Mouse (Mus musculus) CH12.LX (cell line): ENCODE results near the gene Six3. TPM values are rescaled to one million over a fixed set of nuclear protein-coding genes. Genes with fewer than 3 reads are reported as not detected.

Experiments used
- DNase-seq: peaks from one replicate; pipeline ENCODE4 v3.0.0-alpha.2; 2013; ENCODE audit errors: extremely low read depth
- H3K27ac ChIP-seq: 2 replicates; pipeline ENCODE4 v1.5.1; 2012; ENCODE audit warnings: low read depth, mild to moderate bottlenecking, control low read depth, moderate library complexity; ENCODE audit not compliant: insufficient read depth
- H3K27me3 ChIP-seq: replicated peaks from 2 replicates; pipeline ENCODE3; 2012; ENCODE audit warnings: inconsistent platforms
- H3K36me3 ChIP-seq, 2 experiments: replicated peaks in 1 of 2; 2 replicates each; pipeline versions ENCODE3 to v1.6.1; 2012; ENCODE audit warnings: inconsistent platforms in 1 of 2, low read length in 1 of 2, mild to moderate bottlenecking in 1 of 2, mixed read lengths in 1 of 2, moderate library complexity in 1 of 2; ENCODE audit not compliant: control insufficient read depth in 1 of 2, insufficient read depth in 1 of 2
- H3K4me1 ChIP-seq, 2 experiments: 2 replicates each; pipeline ENCODE4 v1.6.1; 2012; ENCODE audit warnings: inconsistent platforms in 1 of 2, moderate library complexity in 1 of 2; ENCODE audit not compliant: insufficient read depth in 2 of 2, control insufficient read depth in 1 of 2
- H3K4me2 ChIP-seq: 2 replicates; pipeline ENCODE4 v1.6.1; 2012; ENCODE audit warnings: low read depth, mild to moderate bottlenecking, control low read depth; ENCODE audit not compliant: poor library complexity, insufficient read depth, severe bottlenecking
- H3K4me3 ChIP-seq, 3 experiments: fragments of 150-350 bp in 1 of 3; sonication (generic) in 1 of 3; replicated peaks in 1 of 3; 2 replicates each; pipeline versions ENCODE3 to v1.5.1; 2011 to 2012; ENCODE audit warnings: low read depth in 2 of 3, low read length in 2 of 3, mild to moderate bottlenecking in 2 of 3, moderate library complexity in 2 of 3, control low read depth in 1 of 3, improper control_type of control experiment in 1 of 3, inconsistent platforms in 1 of 3, mixed read lengths in 1 of 3; ENCODE audit not compliant: poor library complexity in 1 of 3
- H3K79me2 ChIP-seq: replicated peaks from 2 replicates; pipeline ENCODE4 v1.6.1; 2012; ENCODE audit warnings: mild to moderate bottlenecking, moderate library complexity; ENCODE audit not compliant: control insufficient read depth, poor library complexity, insufficient read depth, severe bottlenecking; ENCODE audit errors: extremely low read depth
- H3K9ac ChIP-seq: 2 replicates; pipeline ENCODE4 v1.6.1; 2012; ENCODE audit warnings: low read depth, mild to moderate bottlenecking, control low read depth, moderate library complexity; ENCODE audit not compliant: insufficient read depth
- H3K9me3 ChIP-seq: replicated peaks from 2 replicates; pipeline ENCODE3; 2012; ENCODE audit warnings: low read length, inconsistent platforms, mixed read lengths
- BHLHE40 ChIP-seq: IDR thresholded peaks from 2 replicates; pipeline ENCODE4 v1.6.1; 2011; ENCODE audit warnings: mild to moderate bottlenecking, low read depth, low read length, improper control_type of control experiment
- CHD2 ChIP-seq: IDR thresholded peaks from 2 replicates; pipeline ENCODE4 v1.6.1; 2011; ENCODE audit warnings: low read length, improper control_type of control experiment
- E2F4 ChIP-seq: IDR thresholded peaks from 2 replicates; pipeline ENCODE4 v1.6.1; 2011; ENCODE audit warnings: low read depth, low read length, improper control_type of control experiment; ENCODE audit not compliant: insufficient replicate concordance
- ELF1 ChIP-seq: IDR thresholded peaks from 2 replicates; pipeline ENCODE4 v1.6.1; 2014; ENCODE audit warnings: low read depth, mild to moderate bottlenecking, inconsistent platforms, low read length, improper control_type of control experiment
- ETS1 ChIP-seq: conservative IDR thresholded peaks from 2 replicates; pipeline ENCODE4 v1.6.1; 2012; ENCODE audit warnings: low read depth, mild to moderate bottlenecking, inconsistent platforms, low read length, improper control_type of control experiment, moderate library complexity
- JUND ChIP-seq: conservative IDR thresholded peaks from 2 replicates; pipeline ENCODE4 v1.6.1; 2011; ENCODE audit warnings: low read depth, low read length, improper control_type of control experiment
- KAT2A ChIP-seq: IDR thresholded peaks from 2 replicates; pipeline ENCODE4 v1.6.1; 2012; ENCODE audit warnings: low read length, improper control_type of control experiment, inconsistent platforms; ENCODE audit not compliant: insufficient replicate concordance
- MAZ ChIP-seq: IDR thresholded peaks from 2 replicates; pipeline ENCODE4 v1.6.1; 2012; ENCODE audit warnings: low read depth, mild to moderate bottlenecking, inconsistent platforms, low read length, improper control_type of control experiment, moderate library complexity
- MEF2A ChIP-seq: IDR thresholded peaks from 2 replicates; pipeline ENCODE4 v1.6.1; 2014; ENCODE audit warnings: low read depth, mild to moderate bottlenecking, inconsistent platforms, low read length, improper control_type of control experiment, borderline replicate concordance
- MXI1 ChIP-seq: IDR thresholded peaks from 2 replicates; pipeline ENCODE4 v1.6.1; 2011; ENCODE audit warnings: mild to moderate bottlenecking, low read depth, low read length, improper control_type of control experiment
- NELFE ChIP-seq: IDR thresholded peaks from 2 replicates; pipeline ENCODE4 v1.6.1; 2011; ENCODE audit warnings: low read depth, low read length, improper control_type of control experiment
- NRF1 ChIP-seq: IDR thresholded peaks from 2 replicates; pipeline ENCODE4 v1.6.1; 2014; ENCODE audit warnings: low read depth, mild to moderate bottlenecking, inconsistent platforms, low read length, improper control_type of control experiment, moderate library complexity
- PAX5 ChIP-seq: IDR thresholded peaks from 2 replicates; pipeline ENCODE4 v1.6.1; 2012; ENCODE audit warnings: low read length, inconsistent platforms, mixed read lengths
- POLR2A ChIP-seq: IDR thresholded peaks from 2 replicates; pipeline ENCODE4 v1.6.1; 2011; ENCODE audit warnings: low read depth, mild to moderate bottlenecking, improper control_type of control experiment, low read length
- SIN3A ChIP-seq: IDR thresholded peaks from 2 replicates; pipeline ENCODE4 v1.6.1; 2012; ENCODE audit warnings: low read length, improper control_type of control experiment, inconsistent platforms
- SMC3 ChIP-seq: IDR thresholded peaks from 2 replicates; pipeline ENCODE4 v1.6.1; 2011; ENCODE audit warnings: low read depth, low read length, improper control_type of control experiment
- USF1 ChIP-seq: IDR thresholded peaks from 2 replicates; pipeline ENCODE4 v1.6.1; 2014; ENCODE audit warnings: low read depth, mild to moderate bottlenecking, inconsistent platforms, low read length, improper control_type of control experiment
- USF2 ChIP-seq: conservative IDR thresholded peaks from 2 replicates; pipeline ENCODE4 v1.6.1; 2011; ENCODE audit warnings: low read depth, low read length, improper control_type of control experiment
- dilution Hi-C: fragments of 300-500 bp; cut with MboI; formaldehyde crosslinking; loops from 2 replicates; pipeline ENCODE4 v1.14.3; 2020; ENCODE audit warnings: low sequenced_read_pairs; ENCODE audit not compliant: extremely low pct_unique_long_range_greater_than_20kb, extremely low pct_ligation_motif_present
- in situ Hi-C: fragments of 300-500 bp; cut with MboI; formaldehyde crosslinking; loops from 3 replicates; pipeline ENCODE4 v1.14.3; 2019; ENCODE audit warnings: low sequenced_read_pairs, low pct_ligation_motif_present, low pct_unique_long_range_greater_than_20kb, mixed read lengths
- polyA plus RNA-seq: library from polyadenylated mRNA; unstranded; fragments of >175 nt; gene quantifications from 2 replicates; pipeline ENCODE4 v1.2.1, GENCODE M21; 2012; ENCODE audit warnings: low read depth; ENCODE audit not compliant: insufficient read length
- total RNA-seq, 2 experiments: library from RNA; depleted of rRNA; stranded (reverse); fragments of 300-350 nt in 1 of 2; fragments of >200 nt in 1 of 2; gene quantifications; 2 replicates each; pipeline ENCODE4 v1.2.3; 2012 to 2014

Six3 gene
- total and polyA plus RNA-seq, 3 experiments, result not detected

GRCm38 (mm10) chr17:85619113-85620085, 6.0 kb downstream of the Six3 start:
- Histone ChIP-seq H3K27me3 (peaks cover 2% of the 10 kb centered on the region), H3K4me2 (no peak overlapping the region), H3K9me3 (peaks cover 7% of the 10 kb centered on the region), H3K36me3 (no peaks in the 10 kb centered on the region), H3K79me2 (no peaks in the 10 kb centered on the region), H3K9ac (no peak overlapping the region), H3K27ac (no peak overlapping the region), H3K4me1 (no peaks in the 10 kb centered on the region), H3K4me3 (no peak overlapping the region)
- dilution Hi-C loops, result no loop called here
- DNase-seq, result no peak
- in situ Hi-C loops, result no loop called here
- no peak for TF ChIP-seq NELFE
- no peak for TF ChIP-seq JUND
- TF ChIP-seq USF1, result no peak
- TF ChIP-seq MEF2A, result no peak
- no peak for TF ChIP-seq ETS1

- H3K27me3 ChIP-seq, result peaks cover 2% of the 10 kb centered on the region
- H3K9me3 ChIP-seq, result peaks cover 7% of the 10 kb centered on the region
- H3K27ac ChIP-seq, result no peak overlapping the region
- in situ Hi-C loops (no loop called here), dilution Hi-C loops (no loop called here)
- H3K4me3 ChIP-seq, result no peak overlapping the region
- no peak overlapping the region for H3K4me2 ChIP-seq
- no peak overlapping the region for H3K9ac ChIP-seq
- TF ChIP-seq USF2 (no peak), SIN3A (no peak), E2F4 (no peak), KAT2A (no peak), CHD2 (no peak), JUND (no peak), MAZ (no peak), USF1 (no peak), MXI1 (no peak), MEF2A (no peak), PAX5 (no peak), ELF1 (no peak), POLR2A (no peak), ETS1 (no peak), SMC3 (no peak), BHLHE40 (no peak), NRF1 (no peak)
- no peak for DNase-seq
- no peaks in the 10 kb centered on the region for H3K79me2 ChIP-seq
- H3K4me1 ChIP-seq, result no peaks in the 10 kb centered on the region
- no peaks in the 10 kb centered on the region for H3K36me3 ChIP-seq
Observed at GRCm38 (mm10) chr17:85620086-85620481, 6.7 kb downstream of the Six3 start.
